Mouse (Mus musculus) liver, embryonic 15.5 days (tissue): ENCODE data around the gene Tff1. TPM values are rescaled to one million over a fixed set of nuclear protein-coding genes. Genes with fewer than 3 reads are reported as not detected.

Experiments
- ATAC-seq: fragments of 200-750 bp; cut with Nextera tagmentation; 2 replicates; pipeline ENCODE4 v1.8.0; 2017; ENCODE audit warnings: moderate number of reproducible peaks, mild to moderate bottlenecking, moderate library complexity; ENCODE audit not compliant: insufficient read depth
- H3K27ac ChIP-seq: fragments of 300-500 bp; sonication (generic); replicated peaks from 2 replicates; pipeline ENCODE4 v1.5.1; 2015; ENCODE audit warnings: mild to moderate bottlenecking, inconsistent platforms
- H3K27me3 ChIP-seq: fragments of 300-500 bp; sonication (generic); 2 replicates; pipeline ENCODE4 v1.6.1; 2015; ENCODE audit warnings: mild to moderate bottlenecking, inconsistent platforms
- H3K36me3 ChIP-seq: fragments of 300-500 bp; sonication (generic); replicated peaks from 2 replicates; pipeline ENCODE4 v1.6.1; 2015; ENCODE audit warnings: moderate library complexity, mild to moderate bottlenecking, inconsistent platforms
- H3K4me1 ChIP-seq: fragments of 300-500 bp; sonication (generic); replicated peaks from 2 replicates; pipeline ENCODE4 v1.6.1; 2015; ENCODE audit warnings: inconsistent platforms
- H3K4me2 ChIP-seq: fragments of 300-500 bp; sonication (generic); 2 replicates; pipeline ENCODE4 v1.6.1; 2015; ENCODE audit warnings: moderate library complexity, mild to moderate bottlenecking, inconsistent platforms
- H3K4me3 ChIP-seq: fragments of 300-500 bp; sonication (generic); replicated peaks from 2 replicates; pipeline ENCODE4 v1.5.1; 2015; ENCODE audit warnings: mild to moderate bottlenecking, inconsistent platforms
- H3K9ac ChIP-seq: fragments of 300-500 bp; sonication (generic); 2 replicates; pipeline ENCODE4 v1.6.1; 2015; ENCODE audit warnings: moderate library complexity, mild to moderate bottlenecking, inconsistent platforms
- H3K9me3 ChIP-seq: fragments of 300-500 bp; sonication (generic); replicated peaks from 2 replicates; pipeline ENCODE4 v1.6.1; 2016; ENCODE audit warnings: inconsistent platforms
- WGBS: fragments of 180-500 bp; shearing (Covaris S2); methylation state at CpG from one replicate; pipeline ENCODE4 v1.1.7; 2015; ENCODE audit warnings: mixed read lengths; ENCODE audit not compliant: insufficient replicate concordance; 5-methylcytosine and 5-hydroxymethylcytosine counted together
- polyA plus RNA-seq: library from polyadenylated mRNA; unstranded; fragments of >200 nt; fragmentation: Nextera tagmentation; extraction: Ambion mirVana; gene quantifications from 2 replicates; pipeline ENCODE4 v1.2.1, GENCODE M21; 2015

Tff1 gene
- polyA plus RNA-seq, 1 experiment from 2014 or later = not detected

DNA sequence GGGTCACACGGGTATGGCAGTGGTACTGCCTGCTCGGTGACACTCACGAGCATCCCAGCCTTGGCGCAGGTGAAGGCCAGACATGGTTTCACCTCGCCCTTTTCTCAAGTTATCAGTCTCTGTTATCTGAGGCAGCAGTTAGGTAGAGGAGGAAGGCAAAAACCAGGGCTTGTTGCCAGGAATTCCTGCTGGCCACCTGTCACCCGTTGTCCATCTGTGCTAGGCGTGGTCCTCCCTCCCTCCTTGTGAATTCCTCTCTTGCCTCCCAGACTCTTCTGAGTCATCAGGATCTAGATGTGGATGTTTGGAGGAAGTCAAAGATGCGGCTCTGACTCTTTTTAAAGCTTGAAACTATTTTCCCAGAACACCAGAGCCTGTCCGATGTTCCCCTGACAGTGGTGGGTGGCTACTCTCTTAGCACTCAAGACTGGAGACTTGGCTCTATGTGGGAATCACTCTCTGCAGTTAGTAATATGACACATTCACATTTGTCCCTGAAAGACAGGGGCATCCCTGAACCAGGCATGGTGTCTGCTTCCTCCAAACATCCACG is 33.7 kb downstream of the Tff1 start:
- H3K27me3 ChIP-seq = peaks cover 10% of the 10 kb centered on the region; the same call in 1 of the 2 replicates
- no peaks in the 10 kb centered on the region for H3K36me3 ChIP-seq
- H3K4me2 ChIP-seq = no peak overlapping the region
- no peak overlapping the region for H3K9ac ChIP-seq
- H3K4me3 ChIP-seq = no peak overlapping the region
- 61% methylated on average over 10 of the region's 10 CpGs for WGBS
- ATAC-seq = no peak
- H3K4me1 ChIP-seq = peaks cover 15% of the 10 kb centered on the region
- H3K27ac ChIP-seq = no peak overlapping the region
- no peaks in the 10 kb centered on the region for H3K9me3 ChIP-seq

DNA sequence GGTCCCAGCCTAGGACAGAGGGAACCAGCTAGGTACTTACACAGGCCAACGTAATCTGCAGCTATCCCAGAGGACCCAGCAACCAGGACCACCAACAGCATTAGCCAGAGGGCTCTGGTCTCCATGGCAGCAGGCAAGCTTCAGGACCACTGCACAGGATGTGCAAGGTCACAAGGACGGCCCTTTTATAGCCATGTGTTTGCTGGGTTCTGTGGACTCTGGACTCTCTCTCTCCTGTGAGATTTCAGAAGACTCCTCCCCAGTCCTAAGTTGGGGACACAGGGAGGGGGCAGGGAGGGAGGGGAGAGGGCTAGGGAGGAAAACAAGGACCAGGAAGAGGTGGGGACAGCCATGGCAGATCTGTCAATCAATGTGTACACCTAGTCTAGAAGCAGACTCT is 35.6 kb downstream of the Tff1 start, which contains the start of gene Tff3:
Gene Tff3 (minus strand): TSS at position 195 of the 400 bp plus-strand sequence.
- WGBS = 35% methylated on average over 2 of the region's 2 CpGs
- Histone ChIP-seq H3K4me1 (peaks cover 8% of the 10 kb centered on the region), H3K4me3 (no peak within 1 kb of the TSS), H3K9ac (no peak within 1 kb of the TSS), H3K27ac (no peak within 1 kb of the TSS), H3K36me3 (no peaks in the 10 kb centered on the region), H3K4me2 (no peak within 1 kb of the TSS; the same call in none of the 2 replicates), H3K27me3 (peaks cover 10% of the 10 kb centered on the region; the same call in 1 of the 2 replicates), H3K9me3 (no peaks in the 10 kb centered on the region)
- ATAC-seq = no peak; the same call in 1 of the 2 replicates

DNA sequence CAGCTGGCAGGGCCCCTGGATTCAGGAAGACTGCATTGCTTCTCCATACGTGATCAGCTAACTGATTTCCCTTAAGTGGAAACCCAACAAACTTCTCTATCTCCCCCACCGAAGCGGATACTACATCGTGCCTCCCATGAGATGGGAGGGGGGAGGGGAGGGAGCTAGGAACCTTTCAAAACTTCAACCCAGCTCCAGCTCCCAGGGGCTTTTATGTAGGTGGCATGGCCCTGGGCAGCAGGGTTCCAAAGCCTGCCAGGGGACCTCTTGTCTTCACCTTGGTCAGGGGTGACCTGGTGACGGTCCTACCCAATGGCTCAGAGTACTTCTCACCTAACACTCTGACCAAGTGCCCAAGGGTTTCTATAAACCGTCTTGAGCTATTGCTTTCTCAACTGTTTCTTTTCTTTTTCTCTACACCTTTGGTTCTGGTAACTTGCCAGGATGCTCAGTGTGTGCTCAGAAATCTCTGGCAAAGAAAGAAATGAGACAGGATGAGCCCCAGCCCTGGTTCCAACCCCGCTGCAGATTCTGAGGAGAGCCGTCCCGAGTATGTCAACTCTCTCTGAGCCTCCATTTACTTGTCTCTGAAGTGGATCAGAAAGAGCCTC is 36.3 kb downstream of the Tff1 start:
- ATAC-seq = no peak
- Histone ChIP-seq H3K4me2 (no peak overlapping the region; the same call in 1 of the 2 replicates), H3K4me3 (no peak overlapping the region), H3K9me3 (no peaks in the 10 kb centered on the region), H3K36me3 (no peaks in the 10 kb centered on the region), H3K27me3 (peaks cover 10% of the 10 kb centered on the region; the same call in 1 of the 2 replicates), H3K4me1 (peaks cover 6% of the 10 kb centered on the region; the same call in 1 of the 2 replicates), H3K9ac (no peak overlapping the region), H3K27ac (no peak overlapping the region)
- 59% methylated on average over 9 of the region's 9 CpGs for WGBS

DNA sequence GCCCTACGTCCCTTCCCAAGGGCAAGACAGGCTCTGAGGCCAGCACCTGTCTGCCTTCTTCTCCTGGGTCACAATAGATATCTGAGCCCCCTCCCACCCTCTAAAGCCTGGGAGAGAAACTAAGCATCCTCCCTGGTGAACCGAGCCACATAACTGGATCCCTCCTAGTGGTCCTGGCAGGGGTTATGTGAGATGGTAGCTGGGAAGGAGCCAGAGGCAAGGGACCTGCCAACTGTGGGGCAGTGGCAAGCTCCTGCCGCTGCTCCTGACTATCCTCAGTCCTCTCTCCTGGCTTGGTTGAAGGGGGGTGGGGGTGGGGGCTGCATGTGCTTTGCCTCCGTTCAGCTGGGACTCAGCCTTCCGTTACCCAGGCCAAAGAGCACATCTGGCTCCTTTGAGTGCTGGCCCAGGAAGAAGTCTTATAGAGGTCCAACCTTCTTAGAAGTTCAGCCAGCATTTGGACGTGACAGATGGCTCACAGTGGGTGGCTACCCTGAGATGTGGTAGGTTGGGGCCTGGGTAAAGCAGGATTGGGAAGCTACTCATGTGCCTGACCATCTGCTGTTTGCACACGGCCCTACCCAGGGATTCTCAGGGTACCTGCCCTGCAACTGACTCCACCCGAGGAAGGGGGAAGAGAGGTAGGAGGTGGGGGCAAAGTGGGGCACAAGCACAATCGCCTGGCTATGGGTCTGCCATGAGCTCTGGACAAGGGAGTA is 39.4 kb downstream of the Tff1 start:
- Histone ChIP-seq H3K9ac (no peak overlapping the region), H3K27me3 (peaks cover 31% of the 10 kb centered on the region), H3K9me3 (no peaks in the 10 kb centered on the region), H3K4me3 (no peak overlapping the region), H3K27ac (no peak overlapping the region), H3K4me2 (no peak overlapping the region), H3K4me1 (peaks cover 18% of the 10 kb centered on the region), H3K36me3 (no peaks in the 10 kb centered on the region)
- ATAC-seq = no peak
- 43% methylated on average over 9 of the region's 9 CpGs for WGBS

- Histone ChIP-seq H3K4me2 (no peak overlapping the region), H3K4me3 (no peak overlapping the region), H3K27me3 (peaks cover 25% of the 10 kb centered on the region), H3K36me3 (no peaks in the 10 kb centered on the region), H3K27ac (no peak overlapping the region), H3K9me3 (no peaks in the 10 kb centered on the region), H3K4me1 (peaks cover 20% of the 10 kb centered on the region), H3K9ac (no peak overlapping the region)
- ATAC-seq = 0 out of 2 replicates have a peak, but pooled peaks have one; percentile 34
- 4% methylated on average over 8 of the region's 8 CpGs for WGBS
These were observed 43.1 kb downstream of the Tff1 start for GRCm38 (mm10) chr17:31121975-31122374.

GRCm38 (mm10) chr17:31119429-31119828 is 45.6 kb downstream of the Tff1 start:
- no peak overlapping the region for H3K4me2 ChIP-seq
- peak; percentile 44; the same call in 1 of the 2 replicates for ATAC-seq
- 3% methylated on average over 7 of the region's 7 CpGs for WGBS
- no peaks in the 10 kb centered on the region for H3K36me3 ChIP-seq
- no peaks in the 10 kb centered on the region for H3K9me3 ChIP-seq
- no peak overlapping the region for H3K4me3 ChIP-seq
- H3K27ac ChIP-seq = no peak overlapping the region
- no peak overlapping the region for H3K9ac ChIP-seq
- H3K4me1 ChIP-seq = peaks cover 26% of the 10 kb centered on the region
- peaks cover 23% of the 10 kb centered on the region for H3K27me3 ChIP-seq

DNA sequence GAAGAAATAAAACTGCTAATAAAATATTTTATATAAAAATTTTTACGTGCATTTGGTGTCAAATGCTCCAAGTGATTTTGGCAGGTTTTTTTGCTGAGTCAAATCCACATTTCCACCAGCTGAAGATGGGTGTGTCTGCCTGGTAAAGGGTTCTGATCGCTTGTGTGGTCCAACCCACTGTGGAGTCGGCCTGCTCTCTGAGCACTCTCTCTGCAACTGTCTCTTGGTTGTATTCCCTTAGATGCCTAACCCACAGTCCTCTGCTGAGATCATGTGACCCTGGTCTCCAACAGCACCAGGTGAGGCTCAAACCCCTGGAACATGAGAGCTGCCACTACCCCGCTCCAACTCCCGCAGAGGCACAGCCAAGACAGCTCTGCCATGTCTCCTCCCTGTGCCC is 47.1 kb downstream of the Tff1 start:
- WGBS = 66% methylated on average over 5 of the region's 5 CpGs
- peaks cover 21% of the 10 kb centered on the region for H3K27me3 ChIP-seq
- no peaks in the 10 kb centered on the region for H3K9me3 ChIP-seq
- no peak overlapping the region for H3K4me2 ChIP-seq
- no peak overlapping the region for H3K4me3 ChIP-seq
- no peak overlapping the region for H3K9ac ChIP-seq
- no peaks in the 10 kb centered on the region for H3K36me3 ChIP-seq
- ATAC-seq = no peak
- H3K27ac ChIP-seq = no peak overlapping the region
- peaks cover 26% of the 10 kb centered on the region for H3K4me1 ChIP-seq

DNA sequence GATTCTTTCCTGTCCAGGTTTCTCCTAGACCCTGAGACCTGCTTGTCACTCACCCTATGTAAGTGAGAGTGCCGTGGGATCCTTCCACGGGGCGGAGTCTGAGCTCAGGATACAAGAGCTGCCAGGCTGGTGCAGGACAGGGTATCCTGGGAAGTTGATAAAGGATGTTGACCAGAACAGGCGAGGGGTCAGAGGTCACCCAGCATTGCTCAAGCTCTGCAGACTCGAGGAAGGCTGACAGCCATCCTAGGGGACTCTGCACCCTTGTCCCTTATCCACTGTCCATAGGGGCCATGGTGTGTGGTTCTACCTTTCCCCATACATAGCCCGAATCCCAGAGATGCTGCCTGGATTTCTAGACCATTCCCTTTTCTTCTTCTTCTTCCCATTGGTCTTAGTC is 49.0 kb downstream of the Tff1 start:
- H3K27ac ChIP-seq = no peak overlapping the region
- H3K9ac ChIP-seq = no peak overlapping the region
- peaks cover 5% of the 10 kb centered on the region; the same call in 1 of the 2 replicates for H3K27me3 ChIP-seq
- WGBS = 51% methylated on average over 6 of the region's 6 CpGs
- H3K4me1 ChIP-seq = peaks cover 16% of the 10 kb centered on the region
- H3K9me3 ChIP-seq = no peaks in the 10 kb centered on the region
- ATAC-seq = no peak
- no peak overlapping the region for H3K4me2 ChIP-seq
- no peaks in the 10 kb centered on the region; the same call in 1 of the 2 replicates for H3K36me3 ChIP-seq
- H3K4me3 ChIP-seq = no peak overlapping the region

GRCm38 (mm10) chr17:31113191-31113856 is 51.8 kb downstream of the Tff1 start:
- Histone ChIP-seq H3K9ac (no peak overlapping the region), H3K4me2 (no peak overlapping the region), H3K27ac (no peak overlapping the region), H3K4me1 (peaks cover 14% of the 10 kb centered on the region; the same call in 1 of the 2 replicates), H3K4me3 (no peak overlapping the region), H3K27me3 (no peaks in the 10 kb centered on the region; the same call in 1 of the 2 replicates), H3K9me3 (no peaks in the 10 kb centered on the region), H3K36me3 (peaks cover 5% of the 10 kb centered on the region; the same call in 1 of the 2 replicates)
- ATAC-seq = no peak
- 71% methylated on average over 9 of the region's 9 CpGs for WGBS
